Mouse (Mus musculus): ENCODE data around the gene Foxi2. TPM values are rescaled to one million over a fixed set of nuclear protein-coding genes. Genes with fewer than 3 reads are reported as not detected.

Foxi2 gene
- polyA plus RNA-seq, 1 experiment: not detected

DNA sequence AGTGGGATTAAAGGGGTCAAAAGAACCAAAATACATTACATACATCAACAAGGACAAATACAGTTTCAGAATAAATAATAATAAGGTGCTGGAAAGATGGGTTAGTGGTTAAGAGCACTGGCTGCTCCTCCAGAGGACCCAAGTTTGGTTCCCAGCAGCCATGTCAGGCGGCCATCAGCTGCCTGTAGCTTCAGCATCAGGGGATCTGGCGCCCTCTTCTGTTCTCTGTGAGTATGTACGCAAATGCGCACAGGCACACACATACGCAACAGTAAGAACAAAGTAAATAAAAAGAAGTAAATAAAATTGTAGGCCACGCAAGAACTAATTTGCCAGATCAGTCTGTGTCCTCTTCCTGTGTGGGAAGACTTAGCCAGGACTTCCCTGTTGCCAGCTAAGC, 18.7 kb downstream of the Foxi2 start:
- WGBS: 96% methylated on average over 6 of the region's 6 CpGs
- TF ChIP-seq CTCF (IDR thresholded peaks at IDR 0.05; ENCODE audit: extremely low read depth, insufficient read length, insufficient replicate concordance, low read depth, low read length) (0 out of 2 replicates have a peak, but pooled peaks have one; percentile 9), POLR2A (IDR thresholded peaks at IDR 0.05; ENCODE audit: low read depth, low read length) (no peak)

DNA sequence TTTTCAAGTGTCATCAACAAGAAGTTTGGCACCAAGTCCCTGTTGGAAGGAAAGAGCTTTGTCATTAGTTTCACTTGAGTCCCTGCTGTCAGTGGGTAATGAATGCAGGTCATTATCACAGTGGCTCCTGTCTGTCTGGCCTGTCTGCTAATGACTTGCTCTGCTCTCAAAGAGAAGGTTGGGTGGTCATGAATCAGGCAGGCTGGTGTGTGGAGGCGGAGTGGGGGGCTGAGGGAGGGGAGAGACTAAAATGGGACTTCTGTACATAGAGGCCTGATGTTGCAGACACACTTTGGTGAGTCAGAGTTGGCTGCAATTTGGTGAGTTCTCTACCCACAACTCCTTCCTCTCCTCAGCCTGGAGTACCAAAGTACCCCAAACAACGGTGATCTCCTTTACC, 20.8 kb downstream of the Foxi2 start:
- 78% methylated on average over 2 of the region's 2 CpGs for WGBS
- Histone ChIP-seq H3K4me3 (ENCODE audit: low read depth, low read length) (no peak overlapping the region), H3K4me1 (ENCODE audit: control insufficient read depth, insufficient read depth, insufficient read length, low read length) (no peaks in the 10 kb centered on the region), H3K27ac (ENCODE audit: insufficient read depth, low read depth, low read length) (no peak overlapping the region), H3K36me3 (ENCODE audit: control insufficient read depth, insufficient read depth, low read length) (no peaks in the 10 kb centered on the region), H3K27me3 (ENCODE audit: control insufficient read depth, insufficient read depth, low read length) (no peaks in the 10 kb centered on the region)
- TF ChIP-seq CTCF (IDR thresholded peaks at IDR 0.05; ENCODE audit: extremely low read depth, insufficient read length, insufficient replicate concordance, low read depth, low read length) (no peak), POLR2A (IDR thresholded peaks at IDR 0.05; ENCODE audit: low read depth, low read length) (no peak)

More for the DNA sequence above, 18.7 kb downstream of the Foxi2 start:
- no peaks in the 10 kb centered on the region for H3K36me3 ChIP-seq (ENCODE audit: control insufficient read depth, insufficient read depth, low read length)
- no peaks in the 10 kb centered on the region for H3K27me3 ChIP-seq (ENCODE audit: control insufficient read depth, insufficient read depth, low read length)
- H3K27ac ChIP-seq (ENCODE audit: insufficient read depth, low read depth, low read length): no peak overlapping the region
- no peaks in the 10 kb centered on the region for H3K4me1 ChIP-seq (ENCODE audit: control insufficient read depth, insufficient read depth, insufficient read length, low read length)
- H3K4me3 ChIP-seq (ENCODE audit: low read depth, low read length): no peak overlapping the region

DNA sequence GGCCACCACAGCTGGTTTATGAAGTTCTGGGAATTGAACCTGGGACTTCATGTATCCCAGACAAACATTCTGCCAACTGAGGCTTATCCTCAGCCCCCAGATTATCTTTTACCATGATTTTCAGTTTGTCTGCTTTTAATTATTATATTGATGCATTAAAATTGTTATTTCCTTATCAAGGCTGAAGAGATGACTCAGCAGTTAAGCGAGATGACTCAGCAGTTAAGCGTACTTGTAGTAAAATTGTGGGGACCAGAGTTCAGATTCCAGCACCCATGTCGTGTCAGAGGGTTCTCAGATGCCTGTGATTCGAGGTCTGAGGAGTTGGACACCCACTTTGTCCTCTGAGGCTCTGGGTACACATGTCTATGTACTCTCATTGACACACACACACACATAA, 33.8 kb downstream of the Foxi2 start:
- 50% methylated on average over 4 of the region's 4 CpGs for WGBS
- no peak overlapping the region for H3K27ac ChIP-seq (ENCODE audit: insufficient read depth, low read depth, low read length)
- H3K4me1 ChIP-seq (ENCODE audit: control insufficient read depth, insufficient read depth, insufficient read length, low read length): no peaks in the 10 kb centered on the region
- no peaks in the 10 kb centered on the region for H3K36me3 ChIP-seq (ENCODE audit: control insufficient read depth, insufficient read depth, low read length)
- TF ChIP-seq POLR2A (IDR thresholded peaks at IDR 0.05; ENCODE audit: low read depth, low read length): no peak
- TF ChIP-seq CTCF (IDR thresholded peaks at IDR 0.05; ENCODE audit: extremely low read depth, insufficient read length, insufficient replicate concordance, low read depth, low read length): no peak
- H3K27me3 ChIP-seq (ENCODE audit: control insufficient read depth, insufficient read depth, low read length): no peaks in the 10 kb centered on the region
- H3K4me3 ChIP-seq (ENCODE audit: low read depth, low read length): no peak overlapping the region

DNA sequence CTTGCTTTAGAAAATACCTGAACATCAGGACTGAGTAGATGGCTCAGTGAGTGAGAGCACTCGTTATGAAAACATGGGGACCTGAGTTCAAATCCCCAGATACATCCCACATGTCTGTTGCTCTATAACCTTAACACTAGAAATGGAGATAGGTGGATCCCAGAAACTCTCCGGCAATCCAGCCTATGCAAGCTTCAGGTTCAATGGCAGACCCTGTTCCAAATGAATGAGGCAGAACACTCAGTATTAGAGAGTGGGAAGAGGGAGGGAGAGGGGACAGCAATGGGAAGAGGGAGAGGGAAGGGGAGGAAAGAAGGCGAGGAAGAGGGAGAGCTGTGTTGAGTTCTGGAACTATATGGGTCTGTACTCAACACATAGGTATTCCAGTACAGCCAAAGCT, 41.2 kb downstream of the Foxi2 start:
- 84% methylated on average over 3 of the region's 3 CpGs for WGBS
- Histone ChIP-seq H3K4me3 (ENCODE audit: low read depth, low read length) (no peak overlapping the region), H3K4me1 (ENCODE audit: control insufficient read depth, insufficient read depth, insufficient read length, low read length) (no peaks in the 10 kb centered on the region), H3K36me3 (ENCODE audit: control insufficient read depth, insufficient read depth, low read length) (no peaks in the 10 kb centered on the region), H3K27ac (ENCODE audit: insufficient read depth, low read depth, low read length) (no peak overlapping the region), H3K27me3 (ENCODE audit: control insufficient read depth, insufficient read depth, low read length) (no peaks in the 10 kb centered on the region)
- no peak for TF ChIP-seq CTCF (IDR thresholded peaks at IDR 0.05; ENCODE audit: extremely low read depth, insufficient read length, insufficient replicate concordance, low read depth, low read length)

DNA sequence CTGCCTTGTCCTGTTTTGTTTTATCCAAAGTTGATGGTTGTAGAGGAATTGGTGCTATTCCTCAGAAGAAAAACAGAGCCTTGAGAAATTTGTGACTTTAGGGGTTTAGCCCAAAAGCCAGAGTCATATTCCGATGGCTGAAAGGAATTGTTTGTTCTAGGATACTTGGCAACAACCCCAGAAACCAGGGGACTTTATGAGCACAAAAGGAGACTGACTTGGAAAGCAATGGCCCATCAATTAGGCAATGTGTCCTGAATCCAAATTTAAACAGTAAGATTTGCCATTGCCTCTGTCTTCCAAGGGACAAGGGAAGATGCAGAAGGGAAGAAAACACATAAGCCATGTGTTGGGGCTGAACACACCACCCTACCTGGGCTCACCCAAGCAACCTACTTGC, 42.3 kb downstream of the Foxi2 start:
- H3K27ac ChIP-seq (ENCODE audit: insufficient read depth, low read depth, low read length): no peak overlapping the region
- WGBS: 46% methylated on average over 1 of the region's 1 CpGs
- H3K27me3 ChIP-seq (ENCODE audit: control insufficient read depth, insufficient read depth, low read length): no peaks in the 10 kb centered on the region
- H3K36me3 ChIP-seq (ENCODE audit: control insufficient read depth, insufficient read depth, low read length): no peaks in the 10 kb centered on the region
- no peak for TF ChIP-seq POLR2A (IDR thresholded peaks at IDR 0.05; ENCODE audit: low read depth, low read length)
- no peaks in the 10 kb centered on the region for H3K4me1 ChIP-seq (ENCODE audit: control insufficient read depth, insufficient read depth, insufficient read length, low read length)
- H3K4me3 ChIP-seq (ENCODE audit: low read depth, low read length): no peak overlapping the region

DNA sequence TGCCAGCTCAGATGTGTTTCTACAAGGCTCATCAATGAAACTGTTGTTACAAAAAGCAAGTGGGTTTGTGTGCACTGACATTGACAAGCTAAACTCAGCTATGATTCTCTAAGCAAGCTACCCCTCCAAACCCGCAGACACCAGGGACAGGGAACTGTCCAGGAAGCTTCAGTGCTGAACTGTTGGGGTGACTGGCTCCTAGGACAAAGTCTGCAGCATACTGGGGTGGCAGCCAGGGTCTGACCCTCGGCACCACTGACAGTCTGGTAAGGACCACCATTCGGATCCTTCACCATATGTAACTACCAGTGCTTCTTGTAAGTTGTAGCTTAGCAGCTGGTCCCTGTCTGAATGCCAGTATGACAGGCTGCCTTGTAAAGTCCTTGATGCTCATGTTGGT, 43.6 kb downstream of the Foxi2 start:
- Histone ChIP-seq H3K36me3 (ENCODE audit: control insufficient read depth, insufficient read depth, low read length) (no peaks in the 10 kb centered on the region), H3K4me3 (ENCODE audit: low read depth, low read length) (no peak overlapping the region)
- WGBS: 33% methylated on average over 3 of the region's 3 CpGs

More for the DNA sequence above, 43.6 kb downstream of the Foxi2 start:
- Histone ChIP-seq H3K4me1 (ENCODE audit: control insufficient read depth, insufficient read depth, insufficient read length, low read length) (no peaks in the 10 kb centered on the region), H3K27ac (ENCODE audit: insufficient read depth, low read depth, low read length) (no peak overlapping the region), H3K27me3 (ENCODE audit: control insufficient read depth, insufficient read depth, low read length) (no peaks in the 10 kb centered on the region)
- TF ChIP-seq POLR2A (IDR thresholded peaks at IDR 0.05; ENCODE audit: low read depth, low read length) (no peak), CTCF (IDR thresholded peaks at IDR 0.05; ENCODE audit: extremely low read depth, insufficient read length, insufficient replicate concordance, low read depth, low read length) (no peak)

Other genes with a start within 250 kb of the Foxi2 start
- not detected in 2 replicates for gene Nps, start 151.6 kb upstream of the Foxi2 start, polyA plus RNA-seq (2012; rRNA removed)
- 13.8 and 41.7 TPM in 2 replicates for gene Clrn3, start 118.3 kb downstream of the Foxi2 start, polyA plus RNA-seq (2012; rRNA removed)
- 4.3 and 17.0 TPM in 2 replicates for gene Ptpre, start 127.2 kb downstream of the Foxi2 start, polyA plus RNA-seq (2012; rRNA removed)